Mouse (Mus musculus) neutrophil, adult 5-6 weeks (primary cell): Measurements from ENCODE around the gene Tcf15. TPM values are rescaled to one million over a fixed set of nuclear protein-coding genes. Genes with fewer than 3 reads are reported as not detected.

Source experiments
- ATAC-seq: fragments of 151-379, 151-347 bp; 2 replicates; pipeline ENCODE4 v1.8.0; 2017; ENCODE audit warnings: mild to moderate bottlenecking, moderate TSS enrichment; ENCODE audit not compliant: insufficient number of reproducible peaks, poor library complexity, low FRiP score, severe bottlenecking; ENCODE audit errors: extremely low read depth
- total RNA-seq: library from RNA; stranded (forward); fragments of 200-1000 nt; gene quantifications from 2 replicates; pipeline ENCODE4 v1.2.3, GENCODE M21; 2017

Gene Tcf15
- total RNA-seq, 1 experiment from 2014 or later = not detected

GRCm38 (mm10) chr2:152117694-152118093 lies 25.7 kb upstream of the Tcf15 start:
- no peak for ATAC-seq

DNA sequence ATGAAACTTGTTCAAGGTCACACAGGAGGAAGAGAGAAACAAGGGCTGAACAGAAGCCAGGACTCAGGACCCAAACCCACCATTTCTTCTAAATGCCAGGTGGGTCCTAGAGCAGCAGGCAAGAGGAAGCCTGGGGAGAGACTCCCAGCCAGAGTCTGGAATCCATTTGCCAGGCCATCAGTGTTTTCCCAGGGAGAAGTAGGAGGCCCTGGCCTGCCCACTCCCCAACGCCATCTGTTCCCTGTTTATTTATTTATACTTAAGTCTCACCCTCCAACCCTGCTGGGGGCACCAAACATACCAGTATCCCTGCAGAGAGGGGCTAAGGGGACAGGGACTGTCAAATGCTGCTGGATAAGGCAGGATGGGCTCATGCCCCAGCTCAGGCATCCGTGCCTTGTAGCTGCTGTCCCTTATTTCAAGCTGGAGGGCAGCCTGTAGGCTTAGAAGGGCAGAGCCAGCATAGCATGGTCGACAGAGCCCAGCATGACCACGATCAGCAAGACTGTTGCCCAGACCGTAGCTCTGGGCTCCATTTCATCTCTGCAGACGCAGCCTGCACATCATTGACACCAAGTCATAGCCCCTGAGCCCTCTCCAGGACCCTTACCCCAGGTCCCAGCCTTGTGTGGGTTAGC lies 24.0 kb upstream of the Tcf15 start:
- ATAC-seq = no peak

DNA sequence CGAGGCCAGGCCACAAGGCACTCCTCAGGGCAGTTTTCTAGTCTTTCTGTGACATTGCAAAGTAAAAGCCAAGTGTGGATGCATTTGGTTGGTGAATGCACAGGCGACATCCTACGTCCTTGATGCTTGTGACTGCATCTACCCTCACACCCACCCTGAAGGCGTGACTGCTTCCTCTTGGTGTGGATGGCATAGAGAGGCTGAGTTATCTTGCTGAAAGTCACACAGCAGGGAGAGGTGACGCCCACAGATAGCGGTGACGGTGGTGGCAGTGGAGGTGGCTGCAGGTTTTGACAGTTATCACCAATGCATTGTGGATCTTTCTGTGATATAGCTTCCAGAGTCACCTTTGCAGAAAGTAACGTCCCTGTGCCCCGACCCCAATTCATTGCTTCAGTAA lies 20.5 kb upstream of the Tcf15 start:
- ATAC-seq = no peak

DNA sequence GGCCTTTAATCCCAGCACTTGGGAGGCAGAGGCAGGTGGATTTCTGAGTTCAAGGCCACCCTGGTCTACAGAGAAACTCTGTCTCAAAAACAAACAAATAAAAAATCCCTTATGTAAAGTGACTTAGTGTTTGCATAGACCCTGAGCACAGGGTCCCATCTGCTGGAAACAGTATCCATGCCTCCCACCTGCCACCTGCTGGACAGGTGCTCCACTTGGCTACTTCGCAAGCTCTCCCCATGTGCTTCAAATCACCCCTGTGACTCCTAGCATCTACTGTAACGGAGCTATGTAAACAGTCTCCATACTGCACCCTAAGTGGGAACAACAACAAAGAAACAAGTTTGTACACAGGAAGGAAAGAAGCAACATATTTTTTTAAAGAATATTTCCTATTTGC lies 14.8 kb upstream of the Tcf15 start:
- ATAC-seq = no peak

DNA sequence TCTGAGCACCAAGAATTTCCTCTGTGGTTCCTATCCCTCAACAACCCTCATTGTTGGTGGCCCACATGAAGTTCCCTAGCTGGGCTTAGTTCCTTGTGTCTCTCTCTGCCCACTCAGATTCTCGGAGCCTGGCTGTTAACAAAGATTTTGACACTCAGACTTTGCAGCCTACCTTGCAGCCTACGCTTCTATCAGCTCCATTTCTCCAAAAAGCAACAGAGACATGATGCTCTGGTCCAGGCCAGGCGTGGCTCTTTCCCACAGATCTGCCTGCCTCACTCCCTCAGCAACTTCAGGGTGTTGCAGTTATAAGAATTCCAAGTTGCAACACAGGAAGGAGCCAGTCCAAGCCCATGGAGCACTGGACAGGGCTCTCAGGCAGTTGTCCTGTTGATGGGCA lies 13.6 kb upstream of the Tcf15 start:
- no peak for ATAC-seq

DNA sequence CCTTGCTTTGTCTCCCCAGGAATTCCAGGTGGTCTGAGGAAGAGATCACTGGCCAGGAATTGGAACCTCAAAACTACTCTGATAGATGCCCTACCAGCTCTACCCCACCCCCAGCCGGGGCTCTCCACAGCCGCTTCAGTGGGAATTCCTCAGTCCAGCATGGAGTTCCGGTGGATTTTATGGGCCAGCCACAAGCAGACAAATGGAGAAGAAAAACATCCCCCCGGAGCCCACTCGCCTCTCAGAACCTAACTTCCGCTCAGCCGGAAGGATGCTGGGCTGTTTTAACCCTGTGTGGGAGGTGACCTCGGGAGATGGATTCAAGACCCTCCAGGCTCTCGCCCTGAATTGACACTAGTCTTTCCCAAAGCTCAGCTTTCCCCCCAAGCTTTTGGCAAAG lies 11.3 kb upstream of the Tcf15 start:
- ATAC-seq = no peak

- no peak for ATAC-seq
Measured at GRCm38 (mm10) chr2:152132691-152133090, 10.7 kb upstream of the Tcf15 start.

DNA sequence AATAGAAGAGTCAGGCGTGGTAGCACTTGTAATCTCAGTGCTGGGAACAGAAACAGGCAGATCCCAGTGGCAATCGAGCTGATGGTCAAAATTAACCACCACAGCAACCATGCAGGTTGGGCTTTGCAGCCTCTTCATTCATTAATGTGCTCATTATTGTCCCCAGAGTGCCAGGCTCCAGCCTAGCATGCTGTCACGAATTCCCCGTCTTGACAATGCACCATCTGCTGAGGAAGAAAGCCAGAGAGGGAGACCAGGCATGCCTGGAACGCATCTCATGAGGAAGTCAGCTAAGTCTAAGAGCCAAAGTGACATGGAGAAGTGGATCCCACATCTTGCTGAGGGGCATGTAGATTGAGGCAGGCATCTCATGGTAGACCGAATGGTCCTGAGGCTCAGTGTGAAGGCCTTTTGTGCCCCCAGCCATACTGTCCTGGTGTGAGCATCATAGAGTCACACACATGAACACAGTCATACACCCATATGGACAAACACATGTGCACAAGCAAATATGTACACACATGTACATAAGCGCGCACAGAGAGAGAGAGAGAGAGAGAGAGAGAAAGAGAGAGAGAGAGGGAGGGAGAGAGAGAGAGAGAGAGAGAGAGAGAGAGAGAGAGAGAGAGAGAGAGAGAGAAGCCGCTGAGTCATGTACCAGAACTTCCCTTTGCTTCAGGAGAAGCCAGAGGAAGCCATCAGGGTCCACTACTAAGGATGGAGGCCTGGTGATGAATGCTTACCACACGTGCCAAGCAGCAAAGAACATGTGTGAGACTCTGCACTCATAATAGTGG lies 4.0 kb upstream of the Tcf15 start:
- ATAC-seq = no peak

- no peak for ATAC-seq
Measured at GRCm38 (mm10) chr2:152140941-152141340, 2.4 kb upstream of the Tcf15 start.

- no peak for ATAC-seq
Measured at GRCm38 (mm10) chr2:152141491-152141890, 1.9 kb upstream of the Tcf15 start.

DNA sequence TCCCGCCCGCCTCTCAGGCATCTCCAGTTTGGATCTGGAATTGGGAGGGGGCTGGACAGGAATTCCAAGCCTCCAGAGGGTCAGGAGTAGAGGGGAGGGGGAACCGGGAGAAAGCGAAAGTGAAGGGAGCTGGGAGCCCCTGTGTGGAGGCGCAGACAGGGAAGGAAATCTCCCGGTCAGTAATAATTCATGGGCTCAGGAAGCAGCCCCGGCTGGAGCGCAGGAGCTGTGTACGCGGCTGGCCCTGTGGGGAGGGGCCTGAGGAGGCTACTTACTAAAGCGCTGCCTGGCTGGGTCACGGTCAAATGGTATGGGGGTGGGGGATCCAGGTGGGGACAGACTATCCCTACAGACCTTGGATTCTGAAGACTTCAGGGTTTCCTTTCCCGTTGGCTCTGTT lies 1.3 kb upstream of the Tcf15 start:
- ATAC-seq = no peak

- ATAC-seq = no peak
Measured at GRCm38 (mm10) chr2:152142571-152142970, 790 bp upstream of the Tcf15 start.

GRCm38 (mm10) chr2:152144158-152144450 lies 743 bp downstream of the Tcf15 start:
- no peak for ATAC-seq

- ATAC-seq = no peak
Measured at GRCm38 (mm10) chr2:152144501-152144900, 1.1 kb downstream of the Tcf15 start.

DNA sequence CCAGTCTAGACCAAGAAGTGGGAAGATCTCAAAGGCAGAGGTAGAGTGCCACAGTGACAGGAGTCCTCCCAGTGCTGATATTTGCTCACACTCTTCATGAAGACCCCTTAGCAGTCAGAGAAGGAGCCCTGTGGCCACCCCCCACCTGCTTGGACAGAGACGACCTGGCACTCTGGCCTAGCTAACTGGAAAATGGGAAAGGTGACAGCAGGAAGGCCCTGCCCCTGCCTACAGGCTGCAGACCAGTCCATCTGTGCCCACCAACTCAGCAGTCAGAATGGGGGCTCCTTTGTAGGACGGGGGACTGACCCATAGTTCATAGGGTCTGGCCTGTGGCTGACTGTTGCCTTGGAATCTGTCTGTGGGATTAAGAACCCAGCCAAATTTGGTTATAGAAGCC lies 2.4 kb downstream of the Tcf15 start:
- ATAC-seq = no peak

DNA sequence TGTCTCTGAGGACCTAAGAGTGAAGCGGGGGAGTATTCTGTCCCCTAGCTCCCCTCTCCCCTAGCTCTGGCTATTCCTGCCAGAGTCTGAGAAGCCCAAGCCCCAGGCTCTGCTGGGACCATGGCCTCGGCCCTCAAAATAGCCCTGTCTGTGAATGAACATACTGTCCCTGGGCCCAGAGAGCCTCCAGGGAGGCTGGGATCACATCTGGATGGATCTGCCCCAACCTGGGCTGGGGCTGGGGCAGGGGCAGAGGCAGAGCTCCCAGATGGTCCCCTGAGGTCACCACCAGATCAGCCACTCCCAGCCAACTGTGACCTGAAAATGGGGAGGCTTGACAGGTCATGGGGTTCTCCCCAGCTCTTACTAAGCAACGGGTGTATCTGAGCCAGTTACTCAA lies 3.7 kb downstream of the Tcf15 start:
- ATAC-seq = no peak

DNA sequence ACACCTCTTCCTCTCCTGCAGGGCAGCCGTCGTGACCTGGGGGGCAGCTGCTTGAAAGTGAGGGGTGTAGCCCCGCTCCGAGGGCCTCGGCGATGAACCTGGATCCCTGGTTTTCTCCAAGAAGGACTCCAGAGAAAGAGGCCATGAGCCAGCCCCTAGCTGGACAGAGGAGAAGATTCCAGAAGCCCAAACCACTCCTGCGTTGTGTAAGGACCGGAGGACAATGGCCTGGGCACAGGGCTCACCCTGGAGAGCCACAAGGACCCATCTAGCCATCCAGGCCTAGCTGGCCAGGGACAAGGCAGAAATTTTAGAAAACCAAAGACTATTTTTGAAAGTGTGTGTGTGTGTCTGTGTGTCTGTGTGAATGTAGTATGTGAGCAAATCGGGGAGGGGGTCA lies 5.3 kb downstream of the Tcf15 start:
- no peak for ATAC-seq

GRCm38 (mm10) chr2:152149891-152150290 lies 6.5 kb downstream of the Tcf15 start:
- no peak for ATAC-seq

- no peak for ATAC-seq
Measured at GRCm38 (mm10) chr2:152150373-152150772, 7.0 kb downstream of the Tcf15 start.

DNA sequence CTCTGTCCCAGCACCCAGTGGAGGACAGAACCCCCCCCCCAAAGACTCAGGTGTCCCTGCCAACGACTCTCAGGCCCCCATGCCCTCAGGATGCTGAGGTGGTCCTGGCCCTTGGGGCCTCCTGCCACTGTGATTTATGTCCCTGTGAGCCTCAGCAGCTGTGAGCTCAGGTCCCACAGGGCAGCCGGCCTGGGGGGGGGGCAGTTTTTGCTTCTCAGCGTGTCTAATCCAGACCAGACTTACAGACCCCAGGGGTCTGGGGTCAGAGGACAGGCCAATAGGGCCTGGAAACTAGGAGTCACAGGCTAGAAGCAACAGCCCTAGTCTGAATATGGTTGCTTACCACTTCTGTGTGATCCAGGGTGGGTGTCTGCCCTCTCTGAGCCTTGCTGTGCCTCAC lies 10.0 kb downstream of the Tcf15 start:
- no peak for ATAC-seq
